Mouse (Mus musculus) E14TG2a.4 (cell line): Measurements from ENCODE around the gene Neurl1a.

Experiments
- H3K27me3 ChIP-seq: 2 replicates; pipeline ENCODE4 v1.6.1; 2014; ENCODE audit warnings: low read length, control low read depth; ENCODE audit not compliant: insufficient read depth
- H3K36me3 ChIP-seq: 2 replicates; pipeline ENCODE4 v1.6.1; 2014; ENCODE audit warnings: low read length, control low read depth; ENCODE audit not compliant: insufficient read depth
- H3K4me1 ChIP-seq: replicated peaks from 2 replicates; pipeline ENCODE4 v1.6.1; 2014; ENCODE audit warnings: low read depth, low read length, control low read depth
- H3K4me3 ChIP-seq: replicated peaks from 2 replicates; pipeline ENCODE4 v1.5.1; 2014; ENCODE audit warnings: mild to moderate bottlenecking, low read length
- H3K9me3 ChIP-seq: 2 replicates; pipeline ENCODE4 v1.6.1; 2014; ENCODE audit warnings: low read length, control low read depth
- CTCF ChIP-seq: conservative IDR thresholded peaks from 2 replicates; pipeline ENCODE4 v1.5.1; 2014; ENCODE audit warnings: low read length
- NANOG ChIP-seq: IDR thresholded peaks from 2 replicates; pipeline ENCODE4 v1.6.1; 2014; ENCODE audit warnings: borderline replicate concordance, low read length, mixed read lengths
- POU5F1 ChIP-seq: IDR thresholded peaks from 2 replicates; pipeline ENCODE4 v1.6.1; 2014; ENCODE audit warnings: low read length, borderline replicate concordance

The Neurl1a gene

GRCm38 (mm10) chr19:47240076-47240475 is 61.5 kb downstream of the Neurl1a start:
- no peaks in the 10 kb centered on the region for H3K27me3 ChIP-seq
- no peaks in the 10 kb centered on the region for H3K9me3 ChIP-seq
- peaks cover 20% of the 10 kb centered on the region for H3K36me3 ChIP-seq
- no peak for TF ChIP-seq POU5F1
- peak overlapping the region; percentile 85 for H3K4me3 ChIP-seq
- H3K4me1 ChIP-seq = peaks cover 62% of the 10 kb centered on the region

- peaks cover 54% of the 10 kb centered on the region for H3K4me1 ChIP-seq
- no peaks in the 10 kb centered on the region for H3K9me3 ChIP-seq
- H3K36me3 ChIP-seq = peaks cover 20% of the 10 kb centered on the region
- H3K4me3 ChIP-seq = peak overlapping the region; percentile 85
- TF ChIP-seq POU5F1 (no peak), NANOG (no peak), CTCF (no peak)
- no peaks in the 10 kb centered on the region for H3K27me3 ChIP-seq
These were observed 62.3 kb downstream of the Neurl1a start for GRCm38 (mm10) chr19:47240957-47241356.

DNA sequence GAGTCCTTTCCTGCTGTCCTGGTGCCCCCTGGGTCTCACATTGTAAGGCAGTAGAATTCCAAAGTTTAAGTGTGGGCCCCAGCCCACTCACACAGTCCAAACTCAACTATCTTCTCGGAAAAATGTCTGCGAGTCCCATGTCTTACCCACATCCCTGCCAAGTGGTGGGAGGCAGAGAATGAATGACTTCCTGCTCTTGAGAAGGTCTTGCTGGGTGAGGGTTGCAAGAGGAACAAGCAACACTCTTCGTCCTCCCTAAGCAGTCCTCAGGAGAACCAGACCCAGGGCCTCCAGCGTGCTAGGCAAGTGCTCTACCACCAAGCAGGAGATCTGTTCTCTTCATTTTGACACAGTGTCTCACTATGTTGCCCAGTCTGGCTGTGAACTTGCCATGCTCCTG is 63.6 kb downstream of the Neurl1a start:
- no peaks in the 10 kb centered on the region for H3K9me3 ChIP-seq
- no peak for TF ChIP-seq CTCF
- TF ChIP-seq POU5F1 = no peak
- TF ChIP-seq NANOG = no peak
- peaks cover 31% of the 10 kb centered on the region for H3K36me3 ChIP-seq
- peaks cover 65% of the 10 kb centered on the region for H3K4me1 ChIP-seq
- H3K27me3 ChIP-seq = no peaks in the 10 kb centered on the region
- no peak overlapping the region for H3K4me3 ChIP-seq

DNA sequence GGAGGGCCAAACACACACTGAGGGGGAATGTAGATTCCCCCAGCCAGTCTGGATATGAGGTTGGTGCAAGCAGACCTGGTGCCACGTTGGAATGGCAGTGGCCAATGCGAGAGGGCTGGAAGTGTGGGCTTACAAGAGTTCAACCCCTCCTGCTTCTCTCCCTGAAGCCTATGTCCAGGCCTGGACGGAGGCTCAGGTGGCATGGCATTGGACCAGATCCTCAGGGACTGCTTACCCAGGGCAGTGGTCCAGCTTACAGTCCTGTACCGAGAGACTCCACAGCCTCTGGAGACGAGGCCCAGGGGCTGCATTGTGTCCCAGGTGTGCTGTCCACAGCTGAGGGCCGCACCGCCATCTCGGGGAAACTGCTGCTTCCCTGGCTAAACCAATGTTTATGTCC is 66.9 kb downstream of the Neurl1a start:
- Histone ChIP-seq H3K9me3 (no peaks in the 10 kb centered on the region), H3K4me3 (no peak overlapping the region), H3K27me3 (no peaks in the 10 kb centered on the region), H3K36me3 (peaks cover 33% of the 10 kb centered on the region), H3K4me1 (peaks cover 72% of the 10 kb centered on the region)
- TF ChIP-seq NANOG (no peak), CTCF (no peak), POU5F1 (no peak)

DNA sequence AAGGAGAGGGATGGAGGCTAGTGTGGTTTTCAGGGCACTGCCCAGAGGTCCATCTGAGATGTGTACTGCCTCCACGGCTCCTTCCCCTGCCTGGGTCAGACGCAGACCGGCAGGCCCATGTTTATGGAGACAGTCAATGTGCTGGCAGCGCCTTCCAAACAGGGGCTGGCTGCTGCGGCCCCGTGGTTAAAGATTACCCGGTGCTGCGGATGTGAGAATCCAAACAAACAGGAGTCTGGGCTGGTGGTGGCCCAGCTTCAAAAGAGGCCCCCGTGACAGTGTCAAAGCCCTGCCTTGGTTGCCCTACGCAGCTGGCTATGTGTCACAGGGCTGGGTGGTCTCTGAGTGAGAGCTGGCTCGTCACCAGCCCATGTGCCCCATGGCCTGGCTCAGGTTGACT is 69.2 kb downstream of the Neurl1a start:
- H3K27me3 ChIP-seq = peaks cover 22% of the 10 kb centered on the region
- H3K4me3 ChIP-seq = 0 out of 2 replicates have a peak overlapping the region, but pooled peaks have one; percentile 7
- TF ChIP-seq POU5F1 = no peak
- TF ChIP-seq NANOG = no peak
- TF ChIP-seq CTCF = no peak
- peaks cover 68% of the 10 kb centered on the region for H3K4me1 ChIP-seq
- no peaks in the 10 kb centered on the region for H3K9me3 ChIP-seq
- H3K36me3 ChIP-seq = peaks cover 18% of the 10 kb centered on the region

DNA sequence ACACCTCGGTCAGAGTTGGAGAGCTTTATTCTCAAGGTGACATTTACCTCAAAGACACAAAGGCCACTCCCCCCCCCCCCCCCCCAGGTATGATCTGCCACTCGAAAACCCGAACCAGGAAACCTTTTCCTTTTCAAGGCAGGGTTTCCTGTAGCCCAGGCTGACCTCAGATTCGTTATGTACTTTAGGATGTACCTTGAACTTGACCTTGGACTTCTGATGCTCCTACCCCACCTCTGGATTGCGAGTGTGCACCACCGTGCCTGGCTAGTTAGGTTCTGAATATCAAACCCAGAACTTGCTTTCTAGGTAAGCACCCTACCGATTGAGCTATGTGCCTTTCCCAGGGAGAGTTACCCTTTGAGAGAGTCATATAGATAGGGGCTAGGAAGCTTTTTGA is 69.7 kb downstream of the Neurl1a start:
- TF ChIP-seq POU5F1 (no peak), NANOG (no peak), CTCF (no peak)

DNA sequence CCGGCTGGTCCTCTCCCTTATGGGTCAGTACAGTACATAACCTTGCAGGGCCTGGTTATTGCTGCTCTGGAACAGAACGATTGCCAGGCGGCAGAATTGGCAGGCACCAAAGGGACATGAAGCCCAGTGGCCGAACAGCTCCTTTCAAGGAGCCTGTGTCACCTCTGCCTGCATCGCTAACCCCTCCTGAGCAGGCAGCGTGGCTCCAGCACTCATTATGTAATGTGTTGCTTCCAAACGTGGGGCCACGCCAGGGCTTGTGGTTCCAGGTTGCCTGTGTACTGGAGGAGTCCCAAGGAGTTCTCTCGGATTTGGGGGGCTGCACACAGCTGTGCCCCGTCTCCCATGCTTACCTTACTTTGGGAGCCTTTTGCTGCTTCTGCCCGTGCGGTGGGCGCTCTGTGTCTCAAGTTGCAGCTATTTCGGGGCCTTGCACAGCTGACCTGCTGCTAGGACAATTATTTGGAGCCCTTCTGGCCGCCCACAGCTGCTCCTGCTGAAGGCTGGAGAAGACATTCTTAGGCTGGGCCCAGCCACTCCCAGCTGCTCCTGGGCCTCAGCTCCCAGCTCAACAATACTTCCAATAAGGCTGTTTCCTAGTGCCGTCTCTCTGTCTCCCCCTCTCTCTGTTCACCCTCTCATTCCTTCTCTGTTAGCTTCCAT is 70.4 kb downstream of the Neurl1a start:
- peaks cover 16% of the 10 kb centered on the region for H3K36me3 ChIP-seq
- peaks cover 61% of the 10 kb centered on the region for H3K4me1 ChIP-seq
- peaks cover 32% of the 10 kb centered on the region for H3K27me3 ChIP-seq
- peak overlapping the region; percentile 37; the same call in 1 of the 2 replicates for H3K4me3 ChIP-seq
- no peak for TF ChIP-seq NANOG
- no peak for TF ChIP-seq POU5F1
- TF ChIP-seq CTCF = no peak
- no peaks in the 10 kb centered on the region for H3K9me3 ChIP-seq

More for the DNA sequence above, 69.7 kb downstream of the Neurl1a start:
- Histone ChIP-seq H3K27me3 (peaks cover 25% of the 10 kb centered on the region), H3K9me3 (no peaks in the 10 kb centered on the region), H3K4me3 (no peak overlapping the region; the same call in 1 of the 2 replicates), H3K4me1 (peaks cover 63% of the 10 kb centered on the region), H3K36me3 (peaks cover 18% of the 10 kb centered on the region)

GRCm38 (mm10) chr19:47250931-47251330 is 72.3 kb downstream of the Neurl1a start:
- H3K4me1 ChIP-seq = peaks cover 64% of the 10 kb centered on the region
- H3K36me3 ChIP-seq = peaks cover 17% of the 10 kb centered on the region
- no peak overlapping the region for H3K4me3 ChIP-seq
- no peaks in the 10 kb centered on the region for H3K9me3 ChIP-seq
- TF ChIP-seq CTCF (no peak), NANOG (no peak), POU5F1 (no peak)
- H3K27me3 ChIP-seq = peaks cover 38% of the 10 kb centered on the region

DNA sequence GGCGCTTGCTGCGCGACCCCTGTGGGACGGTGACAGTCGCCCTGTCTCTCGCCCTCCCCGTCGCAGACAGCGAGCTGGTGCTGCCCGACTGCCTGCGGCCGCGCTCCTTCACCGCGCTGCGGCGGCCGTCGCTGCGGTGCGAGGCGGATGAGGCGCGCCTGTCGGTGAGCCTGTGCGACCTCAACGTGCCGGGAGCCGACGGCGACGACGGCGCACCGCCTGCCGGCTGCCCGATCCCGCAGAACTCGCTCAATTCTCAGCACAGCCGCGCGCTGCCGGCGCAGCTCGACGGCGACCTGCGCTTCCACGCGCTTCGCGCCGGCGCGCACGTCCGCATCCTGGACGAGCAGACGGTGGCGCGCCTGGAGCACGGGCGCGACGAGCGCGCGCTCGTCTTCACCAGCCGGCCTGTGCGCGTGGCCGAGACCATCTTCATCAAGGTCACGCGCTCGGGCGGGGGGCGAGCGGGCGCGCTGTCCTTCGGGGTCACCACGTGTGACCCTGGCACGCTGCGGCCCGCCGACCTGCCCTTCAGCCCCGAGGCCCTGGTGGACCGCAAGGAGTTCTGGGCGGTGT is 74.5 kb downstream of the Neurl1a start:
- H3K27me3 ChIP-seq = peaks cover 38% of the 10 kb centered on the region
- no peaks in the 10 kb centered on the region for H3K9me3 ChIP-seq
- peaks cover 21% of the 10 kb centered on the region for H3K36me3 ChIP-seq
- H3K4me3 ChIP-seq = peak overlapping the region; percentile 81
- H3K4me1 ChIP-seq = peaks cover 46% of the 10 kb centered on the region
- TF ChIP-seq CTCF = no peak
- no peak for TF ChIP-seq NANOG
